Mouse (Mus musculus): Measurements from ENCODE around the gene Aff4.

GRCm38 (mm10) chr11:53428716-53429057 is 78.1 kb downstream of the Aff4 start:
- TF ChIP-seq POLR2A (IDR thresholded peaks at IDR 0.05; ENCODE audit: control insufficient read depth, extremely low read depth, insufficient read depth, low read length, poor library complexity) (no peak), CTCF (IDR thresholded peaks at IDR 0.05; ENCODE audit: borderline replicate concordance, control insufficient read depth, extremely low read depth, insufficient read depth, low read length, poor library complexity) (no peak)

All from thymus, adult 2 months (tissue).